Mouse (Mus musculus) gastrocnemius, postnatal 14 days (tissue): ENCODE measurements around the gene Hmgb1. TPM values are rescaled to one million over a fixed set of nuclear protein-coding genes. Genes with fewer than 3 reads are reported as not detected.

Experiments used
- DNase-seq: peaks from one replicate; pipeline ENCODE4 v3.0.0; 2021; ENCODE audit warnings: mixed read lengths
- intact Hi-C: fragments of 180-260 bp; cut with DNase I; formaldehyde crosslinking; loops from one replicate; pipeline ENCODE4 v1.15.1; 2025; ENCODE audit warnings: low total_unique reads
- total RNA-seq, 2 experiments: library from RNA; stranded (reverse); gene quantifications; 2 replicates each; pipeline ENCODE4 v1.2.3; 2021

Gene Hmgb1
- total RNA-seq, 2 experiments from 2014 or later = 125 to 131 TPM

DNA sequence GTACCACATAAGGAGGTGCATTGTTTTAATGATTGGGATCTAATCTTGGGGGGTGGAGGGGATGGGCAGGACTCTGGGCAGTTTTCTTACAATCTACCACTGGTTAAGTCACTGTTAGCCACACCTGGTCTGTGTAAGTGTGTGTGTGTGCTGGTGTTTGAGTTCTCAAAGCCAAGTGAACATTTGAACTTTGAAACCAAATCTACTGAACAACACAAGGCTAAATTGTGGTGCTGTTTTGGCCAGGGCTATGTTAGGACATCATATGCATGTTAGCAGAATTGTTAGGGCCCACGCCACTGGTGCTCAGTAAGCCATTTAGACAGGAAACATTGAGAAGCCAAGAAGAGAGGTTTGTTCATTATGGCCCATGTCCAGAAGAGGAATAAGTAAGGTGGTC lies 14.5 kb upstream of the Hmgb1 start:
- intact Hi-C loops = no loop called here

DNA sequence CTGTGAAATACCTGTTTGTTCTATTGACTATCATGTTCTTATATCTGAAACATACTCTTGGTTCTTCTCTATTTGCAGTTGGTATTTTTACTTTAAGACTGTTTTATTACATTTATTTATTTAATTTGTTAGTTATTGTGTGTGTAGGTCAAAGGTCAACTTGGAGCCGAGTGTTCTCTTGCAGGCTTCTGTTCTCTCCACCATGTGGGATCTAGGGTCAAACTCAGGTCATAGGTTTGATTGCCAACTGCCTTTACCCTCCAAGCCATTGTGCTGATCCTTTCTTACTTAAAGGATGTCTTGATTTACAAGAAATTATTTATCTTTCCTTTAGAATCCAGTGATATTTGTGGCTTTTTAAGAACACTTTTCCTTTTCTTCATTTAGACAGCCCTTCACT lies 12.3 kb upstream of the Hmgb1 start:
- intact Hi-C loops = no loop called here
- no peak for DNase-seq

More for the DNA sequence above, 14.5 kb upstream of the Hmgb1 start:
- no peak for DNase-seq

DNA sequence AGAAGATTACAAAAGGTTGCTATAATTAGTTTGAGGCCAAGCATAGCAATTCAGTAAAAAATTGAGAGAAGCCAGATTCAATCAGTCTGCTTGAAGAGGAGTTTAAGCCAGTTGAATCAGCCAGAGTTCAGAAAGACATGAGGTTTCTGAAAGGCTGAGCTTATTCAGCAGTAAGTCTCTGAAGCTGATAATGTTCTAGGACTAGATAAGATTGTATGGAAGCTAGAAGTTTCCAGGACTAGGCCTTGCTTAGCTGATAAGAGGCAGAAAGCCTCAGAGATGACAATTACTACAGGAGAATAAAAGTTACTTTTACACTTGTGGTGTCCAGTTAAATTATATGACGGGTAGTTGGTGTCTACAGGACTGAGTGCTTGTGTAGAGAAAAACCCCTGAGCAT lies 5.9 kb upstream of the Hmgb1 start:
- DNase-seq = no peak
- intact Hi-C loops = no loop called here

DNA sequence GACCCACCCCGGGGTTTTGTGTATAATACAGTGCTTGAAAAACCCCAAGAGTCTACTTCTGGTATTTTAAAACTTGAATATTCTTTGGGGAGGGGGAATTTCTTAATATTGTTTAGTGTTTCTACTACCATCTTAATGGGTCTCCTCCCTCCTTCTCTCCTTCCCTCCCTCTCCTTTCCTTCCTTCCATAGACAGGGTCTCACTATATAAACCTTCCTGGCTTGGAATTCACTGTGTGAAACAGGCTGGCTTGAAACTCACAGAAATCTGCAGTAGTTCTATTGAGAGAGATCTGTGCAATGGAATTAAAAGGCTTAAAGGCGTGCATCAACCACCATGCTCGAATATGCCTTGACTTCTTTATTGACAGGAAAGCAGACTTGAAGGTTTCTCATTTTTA lies 1.5 kb upstream of the Hmgb1 start:
- intact Hi-C loops = loop anchor here (5.0 kb wide), 1 partner anchor 151 kb away; no protein-coding TSS in a partner anchor
- no peak for DNase-seq

DNA sequence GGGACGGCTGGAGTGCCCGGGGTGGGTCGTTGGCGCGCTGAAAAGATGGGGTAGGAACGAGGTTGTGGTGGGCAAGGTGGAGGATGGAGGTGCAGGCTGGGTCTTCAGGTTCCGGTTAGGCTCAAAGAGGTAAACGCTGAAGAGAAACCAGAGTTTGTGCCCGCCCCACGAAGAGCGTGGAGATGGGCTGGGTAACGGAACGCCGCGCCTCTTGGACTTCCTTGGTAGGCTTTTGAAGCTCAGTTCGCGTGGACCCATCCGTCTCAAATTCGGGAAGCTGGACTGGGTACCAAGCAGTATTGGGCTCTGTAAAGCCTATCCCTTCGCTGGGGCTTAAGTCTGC lies 526 bp upstream of the Hmgb1 start:
- intact Hi-C loops = loop anchor here (5.0 kb wide), 2 partner anchors 133 to 152 kb away; no protein-coding TSS in a partner anchor
- DNase-seq = peak; percentile 48

DNA sequence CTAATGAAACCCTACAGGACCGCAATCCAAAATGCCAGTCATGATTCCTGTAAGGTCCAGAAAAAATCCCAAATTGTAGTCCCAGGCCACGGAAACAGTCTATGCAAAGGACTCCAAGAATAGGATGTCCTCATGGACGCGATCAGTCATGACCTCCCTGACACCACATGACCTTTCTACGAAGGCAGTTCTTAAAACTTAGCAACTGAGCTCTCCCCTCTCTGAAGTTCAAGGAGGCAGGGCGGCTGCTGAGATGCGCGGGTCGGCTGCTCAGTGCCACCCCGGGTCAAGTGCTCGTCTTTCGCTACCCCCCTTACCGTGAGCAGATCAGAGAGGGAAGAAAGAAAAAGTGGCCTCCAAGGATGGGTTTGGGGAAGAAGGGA lies 577 bp downstream of the Hmgb1 start:
- intact Hi-C loops = loop anchor here (5.0 kb wide), 1 partner anchor 131 kb away; no protein-coding TSS in a partner anchor
- DNase-seq = no peak

DNA sequence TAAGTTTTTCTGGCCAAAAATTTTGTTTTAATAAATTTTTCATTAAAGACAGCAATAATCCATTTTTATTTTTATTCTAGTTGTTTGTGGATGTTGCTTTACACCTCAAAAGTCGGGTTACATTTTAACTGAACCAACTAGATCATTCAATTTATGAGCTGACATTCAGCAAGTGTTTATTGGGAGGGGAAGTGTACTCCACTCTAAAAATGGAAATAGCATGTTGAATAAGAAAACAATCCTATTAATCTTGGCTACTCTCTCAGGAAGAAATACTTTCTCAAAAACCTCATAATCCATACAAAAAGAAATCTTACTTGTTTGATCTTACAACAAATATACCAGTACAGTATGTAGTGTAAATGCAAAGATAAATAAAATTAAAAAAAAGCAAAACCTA lies 1.2 kb downstream of the Hmgb1 start:
- intact Hi-C loops = loop anchor here (5.0 kb wide), 1 partner anchor 131 kb away; no protein-coding TSS in a partner anchor
- no peak for DNase-seq

DNA sequence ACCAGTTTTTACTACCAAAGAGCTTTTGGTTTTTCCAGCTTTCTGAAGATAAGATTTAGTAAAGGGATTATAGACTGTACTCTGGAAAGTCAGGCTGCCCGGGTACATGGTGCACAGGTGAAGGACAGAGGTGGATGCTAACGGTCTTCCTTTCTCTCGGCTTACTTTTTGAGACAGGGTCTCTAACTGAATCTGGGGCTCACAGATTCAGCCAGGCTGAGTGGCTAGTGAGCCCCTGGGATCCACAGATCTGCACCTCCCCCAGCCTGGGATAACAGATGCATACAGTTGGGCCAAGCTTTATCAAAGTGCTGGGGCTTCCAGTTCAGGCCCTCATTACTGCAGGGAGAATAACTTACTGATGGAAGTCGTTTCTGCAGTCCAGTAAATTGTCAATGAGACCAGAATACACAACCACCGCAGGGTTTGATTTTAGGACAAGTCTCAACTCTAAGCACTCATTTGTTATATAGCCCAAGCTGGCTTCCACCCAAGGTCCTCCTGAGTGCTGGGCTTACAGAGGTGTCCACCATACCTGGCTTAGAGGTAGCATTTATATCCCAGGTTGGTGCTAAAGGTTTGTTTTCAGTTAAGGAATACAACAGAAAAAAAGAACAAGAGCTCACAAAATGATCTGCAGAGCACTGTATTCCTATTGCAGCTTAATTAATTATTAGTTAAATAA lies 2.0 kb downstream of the Hmgb1 start:
- intact Hi-C loops = loop anchor here (5.0 kb wide), 1 partner anchor 130 kb away; no protein-coding TSS in a partner anchor
- no peak for DNase-seq

DNA sequence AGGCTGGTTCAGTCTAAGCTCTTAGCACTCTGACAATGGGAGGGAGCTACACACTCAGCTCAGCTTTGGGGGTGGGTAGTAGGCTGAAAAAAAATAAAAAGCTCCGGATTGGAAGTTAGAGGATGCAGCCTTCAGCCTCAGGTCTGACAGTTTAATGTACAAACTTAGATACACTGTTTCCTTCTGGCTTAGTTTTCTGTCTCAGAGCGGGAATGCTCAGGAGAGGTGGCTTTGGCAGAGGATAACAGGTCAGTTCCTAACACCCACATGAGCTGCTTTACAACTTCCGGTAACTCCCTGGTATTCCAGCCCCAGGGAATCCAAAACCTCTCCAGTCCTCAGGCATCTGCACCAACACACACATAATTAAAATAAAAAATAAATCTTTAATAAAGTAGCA lies 4.5 kb downstream of the Hmgb1 start:
- no peak for DNase-seq
- intact Hi-C loops = loop anchor here (5.0 kb wide), 1 partner anchor 128 kb away; no protein-coding TSS in a partner anchor

DNA sequence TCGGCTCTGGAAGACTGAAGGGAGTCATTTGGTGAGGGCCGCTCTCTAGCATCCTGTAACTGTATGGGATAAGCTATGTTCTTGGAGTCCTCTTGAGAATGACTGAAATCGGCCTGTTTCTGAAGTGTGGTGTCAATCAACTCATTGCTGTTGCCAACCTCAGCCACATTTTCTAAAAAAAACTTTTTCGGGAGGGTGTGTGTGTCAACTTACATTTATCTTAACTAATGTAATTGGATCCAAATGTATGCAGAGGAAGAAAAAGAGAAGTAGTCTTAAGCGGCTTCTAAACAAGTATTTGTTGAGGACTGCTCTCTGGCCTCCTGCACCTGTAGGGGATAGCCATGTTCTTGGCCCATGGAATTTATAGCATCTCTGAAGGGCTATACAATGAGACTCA lies 6.2 kb downstream of the Hmgb1 start:
- intact Hi-C loops = no loop called here

DNA sequence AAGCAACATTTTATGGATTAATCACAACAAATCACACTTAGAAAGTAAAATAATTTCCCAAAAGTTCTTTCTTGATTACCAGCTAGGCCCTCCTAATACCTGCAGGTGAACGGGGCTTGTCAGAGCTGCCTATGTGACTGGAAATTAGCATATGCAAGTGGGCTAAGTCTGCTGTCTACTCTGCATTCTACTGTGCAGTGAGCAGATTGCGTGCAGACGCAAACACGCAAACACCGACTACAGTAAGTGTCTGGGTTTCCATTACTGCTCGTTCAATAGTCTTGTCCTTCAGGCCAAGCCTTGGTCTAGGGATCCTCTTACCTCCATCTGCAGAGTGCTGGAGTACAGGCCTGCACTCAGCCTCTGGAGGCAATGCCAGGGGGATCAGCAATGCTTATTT lies 8.6 kb downstream of the Hmgb1 start:
- intact Hi-C loops = no loop called here
- no peak for DNase-seq

More for the DNA sequence above, 6.2 kb downstream of the Hmgb1 start:
- DNase-seq = no peak

DNA sequence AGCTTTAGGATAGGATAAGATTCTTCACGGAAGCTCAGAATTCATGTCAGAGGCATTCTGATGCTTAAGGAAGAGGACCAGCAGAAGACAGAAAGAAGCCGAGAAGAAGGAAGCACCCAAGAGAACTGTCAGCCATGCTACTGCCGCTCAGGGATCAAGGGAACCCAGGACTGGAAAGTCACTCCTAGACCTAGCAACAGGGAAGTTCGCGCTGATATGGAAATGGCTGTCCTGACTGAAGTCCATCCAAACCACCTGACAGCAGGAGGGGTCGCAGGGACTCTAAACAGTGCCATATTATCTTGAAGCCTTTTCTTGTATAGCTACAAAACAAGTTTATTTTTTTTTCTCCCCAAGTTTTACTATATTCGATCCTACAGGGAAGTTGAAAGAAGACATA lies 9.8 kb downstream of the Hmgb1 start:
- no peak for DNase-seq
- intact Hi-C loops = no loop called here

DNA sequence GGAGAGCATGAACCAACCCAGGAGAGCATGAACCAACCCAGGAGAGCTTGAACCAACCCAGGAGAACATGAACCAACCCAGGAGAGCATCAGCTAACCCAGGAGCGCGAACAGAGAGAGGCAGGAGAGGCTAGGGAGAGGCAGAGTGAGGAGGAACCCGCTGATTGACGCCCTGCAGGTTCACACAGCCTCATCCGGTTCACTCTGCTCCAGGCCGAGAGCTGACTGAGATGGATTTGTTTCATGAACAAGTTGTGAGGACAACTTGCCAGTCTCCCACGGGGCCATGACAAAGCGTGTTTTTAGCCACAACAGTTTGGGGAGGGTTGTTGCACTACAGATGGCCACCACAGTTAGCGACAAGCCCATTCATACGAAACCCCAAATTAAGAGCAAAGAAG lies 12.0 kb downstream of the Hmgb1 start:
- intact Hi-C loops = no loop called here
- no peak for DNase-seq

DNA sequence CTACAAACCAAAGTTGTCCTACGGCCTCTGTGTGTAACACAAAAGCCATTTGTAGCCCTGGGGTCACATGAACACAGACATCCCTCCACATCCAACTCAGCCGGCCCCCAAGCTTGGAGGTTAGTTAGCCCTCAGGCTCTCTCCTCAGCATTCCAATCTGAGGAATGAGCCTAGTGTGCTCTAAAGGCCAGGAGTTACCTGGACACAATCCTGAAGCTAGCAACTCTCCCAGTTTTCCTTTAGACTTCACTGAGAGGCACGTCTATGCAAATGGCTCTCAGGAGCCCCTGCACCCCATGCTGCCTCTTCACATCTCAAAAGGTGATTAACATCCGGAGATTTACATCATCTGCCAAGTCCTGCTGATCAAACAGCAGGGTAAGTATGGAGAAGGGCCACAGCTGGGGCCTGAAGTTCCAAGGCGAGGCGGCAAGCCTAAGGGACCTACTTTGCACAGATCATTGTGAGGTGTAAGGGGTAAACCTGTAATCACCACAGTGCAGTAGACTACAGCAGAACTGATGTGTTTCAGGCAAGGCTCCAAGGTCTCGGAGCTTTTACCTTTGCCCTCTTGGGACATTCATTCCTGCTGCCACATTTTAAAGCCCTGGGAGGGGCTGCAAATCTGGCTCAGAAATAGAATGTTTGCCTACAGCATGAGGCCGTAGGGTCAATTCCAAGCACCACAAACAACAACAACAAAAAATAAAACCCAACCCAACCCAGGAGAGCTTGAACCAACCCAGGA lies 13.3 kb downstream of the Hmgb1 start:
- DNase-seq = no peak
- intact Hi-C loops = no loop called here

DNA sequence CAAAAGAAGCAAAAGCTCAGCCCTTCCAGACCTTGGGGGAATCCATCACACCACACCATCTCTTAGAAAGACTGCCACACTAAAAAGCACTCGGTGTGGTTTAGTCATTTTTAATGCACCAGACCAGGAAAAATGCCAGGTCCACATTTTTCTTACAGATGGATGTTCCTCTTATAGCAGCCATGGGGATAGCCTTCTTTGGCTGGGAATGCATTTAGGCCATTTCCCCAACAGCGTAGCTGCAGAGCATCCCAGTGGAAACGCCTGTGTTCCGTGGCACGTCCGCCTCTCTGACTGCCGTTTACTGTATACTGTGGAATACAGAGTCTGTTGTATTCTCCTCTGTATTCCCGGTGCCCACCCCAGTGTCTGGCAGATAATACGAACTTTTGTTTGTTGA lies 15.5 kb downstream of the Hmgb1 start:
- no peak for DNase-seq
- intact Hi-C loops = no loop called here

DNA sequence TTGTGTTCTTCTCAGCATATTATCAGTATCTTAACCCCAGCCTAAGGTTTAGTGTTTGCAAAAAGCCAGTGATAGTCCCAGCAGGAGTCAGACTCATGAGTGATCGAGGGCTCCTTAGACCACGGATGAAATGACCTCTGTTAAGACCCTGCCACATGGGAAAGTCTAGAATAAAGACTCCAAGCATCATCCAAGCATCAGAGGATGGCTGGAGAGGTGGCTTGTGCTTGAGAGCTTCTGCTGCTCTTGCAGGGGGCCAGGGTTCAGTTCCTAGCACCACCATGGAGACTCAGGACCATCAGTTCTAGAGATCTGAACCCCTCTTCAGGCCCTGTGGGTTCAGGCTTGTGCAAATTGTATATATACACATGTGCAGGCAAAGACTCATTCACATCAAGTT lies 16.2 kb downstream of the Hmgb1 start:
- intact Hi-C loops = no loop called here
- DNase-seq = no peak

DNA sequence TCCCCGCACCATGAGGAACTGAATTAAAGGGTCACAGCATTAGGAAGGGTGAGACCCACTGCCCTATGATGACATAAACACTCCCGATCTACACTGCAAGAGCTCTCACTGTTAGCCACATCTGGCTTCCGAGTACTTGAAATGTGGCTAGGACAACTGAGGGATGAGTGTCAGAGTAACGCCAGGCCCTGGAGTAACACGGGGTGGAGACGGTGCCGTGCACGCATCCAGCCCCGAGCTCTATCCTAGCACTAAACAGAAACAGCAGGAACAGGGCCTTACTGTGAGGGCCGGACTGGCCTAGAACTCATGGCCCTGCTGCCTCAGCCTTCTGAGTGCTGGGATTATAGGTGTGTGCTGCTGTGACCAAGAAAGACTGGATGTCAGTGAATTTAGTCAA lies 18.3 kb downstream of the Hmgb1 start:
- no peak for DNase-seq
- intact Hi-C loops = no loop called here

DNA sequence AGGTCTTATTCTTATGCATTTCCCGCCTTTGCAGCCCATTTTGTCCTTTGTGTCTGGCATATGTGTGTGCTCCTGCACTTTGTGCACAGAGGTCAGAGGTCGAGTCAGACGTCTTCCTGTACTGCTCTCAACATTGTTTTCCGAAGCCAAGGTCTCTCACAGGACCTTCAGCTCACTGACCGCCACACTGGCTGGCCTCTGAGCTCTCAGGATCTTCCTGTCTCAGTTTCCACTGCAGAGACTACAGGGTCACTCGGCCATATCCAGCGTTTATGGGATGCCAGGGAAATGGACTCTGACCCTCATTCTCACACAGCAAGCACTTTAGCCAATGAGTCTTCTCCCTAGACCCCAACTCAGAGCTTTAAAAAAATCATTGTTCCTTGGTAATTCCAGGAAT lies 19.4 kb downstream of the Hmgb1 start:
- DNase-seq = no peak
- intact Hi-C loops = no loop called here

DNA sequence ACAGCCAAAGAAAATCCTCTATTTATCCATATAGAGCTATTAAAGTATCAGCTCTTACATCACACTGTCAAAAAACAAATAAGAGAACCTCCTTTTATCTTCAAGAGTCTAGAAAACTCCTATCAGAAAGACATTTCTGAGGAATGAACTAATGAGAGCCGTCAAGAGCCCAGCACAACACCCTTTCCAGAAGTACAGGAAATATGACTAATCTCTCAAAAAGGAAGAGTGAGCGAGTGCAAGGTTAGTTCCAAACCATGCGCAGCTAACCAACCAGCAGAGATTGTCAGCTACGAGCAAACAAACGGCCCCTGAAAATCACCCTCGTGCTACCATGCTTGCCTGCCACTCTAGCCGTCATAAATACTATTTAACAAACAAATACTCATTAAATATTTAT lies 21.4 kb downstream of the Hmgb1 start:
- no peak for DNase-seq
- intact Hi-C loops = no loop called here

DNA sequence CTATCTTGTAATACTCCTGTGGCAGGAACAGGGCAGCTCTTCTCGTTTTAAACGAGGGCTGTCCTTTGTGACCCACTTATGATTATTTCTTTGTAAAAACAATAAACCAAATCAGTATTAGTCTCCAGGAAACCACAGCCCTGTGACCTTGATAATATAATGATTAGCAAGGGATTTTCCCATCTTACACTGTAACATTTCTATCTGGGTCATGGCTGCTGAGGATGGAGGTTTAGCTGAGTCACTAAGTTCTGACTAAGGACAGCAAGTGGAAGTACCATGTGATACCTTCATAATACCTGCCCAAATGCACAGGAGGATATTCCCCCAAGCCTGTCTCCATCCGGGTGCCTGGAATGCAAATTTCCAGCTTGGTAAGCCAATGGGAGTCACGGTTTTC lies 23.8 kb downstream of the Hmgb1 start:
- intact Hi-C loops = no loop called here
- no peak for DNase-seq

DNA sequence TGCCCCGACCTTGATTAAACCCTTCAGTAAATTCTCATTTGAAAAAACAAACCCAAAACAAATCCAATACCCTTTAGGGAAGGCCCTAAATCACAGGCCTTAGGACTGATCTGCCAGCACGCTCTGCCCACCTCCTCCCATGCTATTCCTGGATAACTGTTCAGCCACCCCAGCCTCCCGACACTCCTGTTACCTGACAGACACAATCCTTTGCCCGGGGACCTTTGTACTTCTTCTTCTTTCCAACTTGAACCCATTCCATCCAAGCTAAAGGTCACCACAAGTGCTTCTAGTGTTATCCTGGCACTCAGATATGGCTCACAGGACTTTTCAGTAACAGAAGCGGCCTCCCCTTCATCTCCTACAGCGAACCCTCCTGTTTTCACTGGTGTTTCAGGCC lies 25.3 kb downstream of the Hmgb1 start:
- intact Hi-C loops = no loop called here
- no peak for DNase-seq
